Mouse (Mus musculus) olfactory bulb, adult 2 months (tissue): ENCODE results near the gene Myrfl.

Source experiments
- CTCF ChIP-seq: fragments of 200-500 bp; IDR thresholded peaks from 2 replicates; pipeline ENCODE4 v1.5.1; 2012; ENCODE audit warnings: low read depth, mild to moderate bottlenecking, low read length, moderate library complexity; ENCODE audit not compliant: insufficient read depth
- POLR2A ChIP-seq: fragments of 200-500 bp; IDR thresholded peaks from 2 replicates; pipeline ENCODE4 v1.6.1; 2012; ENCODE audit warnings: mild to moderate bottlenecking, low read depth, low read length, moderate library complexity; ENCODE audit not compliant: insufficient read depth

DNA sequence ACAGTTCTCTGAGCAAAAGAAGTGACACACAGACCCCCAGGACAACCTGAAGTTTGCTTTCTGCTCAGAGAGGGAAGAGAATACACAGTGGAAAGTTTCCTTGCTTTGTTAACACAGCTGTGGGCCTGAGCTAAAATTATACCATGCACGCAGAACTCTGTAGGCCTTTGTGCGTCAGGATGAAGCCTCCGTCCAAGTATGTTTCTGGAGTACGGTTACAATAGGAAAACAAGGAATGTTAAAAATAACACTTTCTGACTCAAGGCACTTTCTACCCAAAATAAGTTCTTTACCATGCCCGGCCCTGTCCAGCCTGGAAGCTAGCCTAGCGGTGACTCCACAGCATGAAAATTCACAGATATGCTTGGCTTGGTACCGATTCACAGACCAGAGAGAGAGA, 156.6 kb downstream of the Myrfl start:
- TF ChIP-seq CTCF (no peak), POLR2A (no peak)
